Mouse (Mus musculus): ENCODE results near the gene Efcab2. TPM values are rescaled to one million over a fixed set of nuclear protein-coding genes. Genes with fewer than 3 reads are reported as not detected.
A peak's percentile ranks its signal among the peaks of the same experiment; 100 is the strongest.

The Efcab2 gene
- polyA plus RNA-seq, 1 experiment from 2014 or later = 7.7 TPM

DNA sequence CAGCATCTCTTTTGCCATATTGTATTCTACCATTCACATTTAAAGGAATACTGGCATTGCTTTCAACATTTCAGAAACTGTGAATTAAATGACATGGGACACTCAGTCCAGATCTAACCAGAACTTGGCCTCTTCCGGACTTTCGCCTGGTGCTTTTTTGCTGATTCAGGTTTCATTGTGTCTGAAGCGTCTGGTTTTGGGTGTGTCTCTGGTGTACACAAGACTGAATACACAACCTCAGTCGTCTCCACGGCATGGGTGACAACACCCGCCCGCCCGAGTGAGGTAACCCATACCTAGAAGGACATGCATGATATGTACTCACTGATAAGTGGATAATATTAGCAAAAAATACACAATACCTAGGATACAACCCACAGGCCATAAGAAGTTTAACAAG lies 101.1 kb downstream of the Efcab2 start:
- Histone ChIP-seq H3K27ac (replicated peaks; ENCODE audit: low read depth, low read length) (no peak overlapping the region), H3K36me3 (ENCODE audit: control insufficient read depth, insufficient read depth, low read length) (no peaks in the 10 kb centered on the region), H3K4me2 (ENCODE audit: low read length) (no peak overlapping the region), H3K9me3 (ENCODE audit: control insufficient read depth, low read length) (no peaks in the 10 kb centered on the region), H3K4me1 (ENCODE audit: control insufficient read depth, insufficient read depth, low read length) (no peaks in the 10 kb centered on the region), H3K9ac (replicated peaks; ENCODE audit: low read length) (no peak overlapping the region), H3K4me3 (replicated peaks; ENCODE audit: low read depth, low read length) (no peak overlapping the region), H3K27me3 (ENCODE audit: control insufficient read depth, insufficient read depth, low read length) (no peaks in the 10 kb centered on the region)
- no peak for ATAC-seq (ENCODE audit: low FRiP score, low TSS enrichment)
- DNase-seq = no peak
- WGBS = 93% methylated on average over 8 of the region's 8 CpGs

DNA sequence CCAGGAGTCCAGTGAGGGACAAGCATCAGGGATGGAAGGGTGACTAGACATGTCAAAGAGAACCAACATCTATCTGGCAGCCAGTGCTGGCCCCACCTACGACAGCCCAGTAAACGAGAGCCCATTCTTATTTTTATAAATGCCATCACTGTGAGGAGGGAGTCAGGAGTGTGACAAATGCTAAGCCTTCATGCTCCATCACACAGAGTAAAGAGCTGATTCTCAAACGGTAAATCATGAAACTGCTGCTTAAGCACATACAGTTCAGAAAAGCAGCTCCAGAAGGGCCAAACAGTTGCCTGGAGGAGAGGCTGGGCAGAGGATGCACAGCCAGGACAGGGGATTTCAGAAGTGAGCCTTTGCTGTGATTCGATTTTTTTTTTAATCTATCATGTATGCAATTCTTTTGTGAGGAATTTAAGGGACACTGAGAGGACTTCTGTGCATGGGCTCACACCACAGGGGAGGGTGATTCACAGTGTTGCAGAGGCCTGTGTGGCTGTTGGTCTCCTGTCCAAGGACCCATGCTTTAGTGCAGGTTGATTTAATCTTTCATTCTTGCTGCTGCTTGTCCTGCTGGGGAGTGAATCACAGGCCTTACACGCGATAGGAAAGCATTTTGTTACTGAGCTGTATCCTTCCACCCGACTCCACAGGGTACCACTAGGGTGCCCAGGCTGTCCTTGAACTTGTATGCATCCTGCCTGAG lies 106.6 kb downstream of the Efcab2 start:
- WGBS = 24% methylated on average over 7 of the region's 7 CpGs
- H3K27ac ChIP-seq (replicated peaks; ENCODE audit: low read depth, low read length) = peak overlapping the region; percentile 41; the same call in 1 of the 2 replicates
- ATAC-seq (ENCODE audit: low FRiP score, low TSS enrichment) = no peak

DNA sequence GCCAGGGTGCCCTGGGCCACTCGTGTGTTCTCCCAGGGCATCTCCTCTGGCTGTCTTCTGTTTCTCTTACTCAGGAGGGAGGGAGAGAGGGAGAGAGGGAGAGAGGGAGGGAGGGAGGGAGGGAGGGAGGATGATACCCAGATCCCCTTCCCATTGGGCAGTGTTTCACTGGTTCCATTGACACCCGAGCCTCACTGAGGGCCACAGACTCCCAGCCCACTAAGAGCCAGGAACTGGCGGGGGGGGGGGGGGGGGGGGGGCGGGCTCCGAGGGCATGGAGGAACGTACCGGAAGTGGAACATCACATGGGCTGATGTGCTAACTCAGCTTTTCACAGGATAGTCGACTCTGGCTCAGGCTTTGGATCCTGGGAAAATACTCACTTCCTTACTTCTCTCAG lies 108.1 kb downstream of the Efcab2 start:
- WGBS = 54% methylated on average over 3 of the region's 8 CpGs
- Histone ChIP-seq H3K27me3 (ENCODE audit: control insufficient read depth, insufficient read depth, low read length) (no peaks in the 10 kb centered on the region), H3K4me1 (ENCODE audit: control insufficient read depth, insufficient read depth, low read length) (no peaks in the 10 kb centered on the region; the same call in 1 of the 2 replicates), H3K4me3 (replicated peaks; ENCODE audit: low read depth, low read length) (no peak overlapping the region), H3K36me3 (ENCODE audit: control insufficient read depth, insufficient read depth, low read length) (no peaks in the 10 kb centered on the region), H3K27ac (replicated peaks; ENCODE audit: low read depth, low read length) (no peak overlapping the region), H3K9me3 (ENCODE audit: control insufficient read depth, low read length) (no peaks in the 10 kb centered on the region), H3K4me2 (ENCODE audit: low read length) (no peak overlapping the region), H3K9ac (replicated peaks; ENCODE audit: low read length) (no peak overlapping the region)
- ATAC-seq (ENCODE audit: low FRiP score, low TSS enrichment) (no peak), DNase-seq (no peak)

More for the DNA sequence above, 106.6 kb downstream of the Efcab2 start:
- Histone ChIP-seq H3K36me3 (ENCODE audit: control insufficient read depth, insufficient read depth, low read length) (no peaks in the 10 kb centered on the region), H3K9ac (replicated peaks; ENCODE audit: low read length) (no peak overlapping the region), H3K4me2 (ENCODE audit: low read length) (no peak overlapping the region), H3K27me3 (ENCODE audit: control insufficient read depth, insufficient read depth, low read length) (no peaks in the 10 kb centered on the region), H3K4me3 (replicated peaks; ENCODE audit: low read depth, low read length) (no peak overlapping the region), H3K4me1 (ENCODE audit: control insufficient read depth, insufficient read depth, low read length) (no peaks in the 10 kb centered on the region; the same call in 1 of the 2 replicates), H3K9me3 (ENCODE audit: control insufficient read depth, low read length) (no peaks in the 10 kb centered on the region)
- DNase-seq = no peak

DNA sequence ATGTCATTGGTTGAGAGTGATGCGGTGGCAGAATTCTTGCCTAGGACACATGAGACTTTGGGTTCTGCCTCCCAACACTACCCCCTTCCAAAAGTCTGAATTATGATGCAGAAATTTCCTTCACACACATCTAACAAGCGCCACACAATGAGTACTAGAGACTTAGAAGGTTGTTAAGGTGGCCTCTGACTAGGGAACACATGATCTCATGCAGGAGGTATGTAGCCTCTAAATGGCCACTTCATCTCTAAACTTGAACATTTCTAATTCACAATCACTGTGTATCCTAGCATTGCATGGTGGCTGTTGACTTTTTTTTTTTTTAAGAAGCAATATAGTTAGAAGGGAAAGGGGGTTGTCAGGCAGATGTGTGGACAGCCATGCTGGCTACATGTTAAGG lies 110.0 kb downstream of the Efcab2 start:
- no peak for ATAC-seq (ENCODE audit: low FRiP score, low TSS enrichment)

DNA sequence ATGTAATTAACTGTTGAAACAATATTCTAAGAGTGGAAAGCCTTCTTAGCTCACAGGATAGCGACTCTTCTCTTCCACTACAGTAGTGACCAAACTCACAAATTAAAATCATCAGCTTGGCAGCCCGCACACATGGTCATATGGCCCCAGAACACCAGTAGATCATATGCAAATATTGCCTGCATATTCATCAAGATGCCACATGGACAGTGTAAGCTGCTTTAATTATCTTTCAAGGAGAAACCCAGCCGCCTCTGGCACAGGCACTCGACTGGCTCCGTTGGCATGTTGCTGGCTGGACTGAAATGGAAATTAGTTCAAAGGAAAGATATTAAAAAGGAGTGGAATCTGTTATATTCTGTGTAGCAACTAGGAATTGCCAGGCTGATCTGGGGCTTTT lies 116.5 kb downstream of the Efcab2 start:
- ATAC-seq (ENCODE audit: low FRiP score, low TSS enrichment) = peak; percentile 69; the same call in 1 of the 2 replicates
- Histone ChIP-seq H3K27me3 (ENCODE audit: control insufficient read depth, insufficient read depth, low read length) (no peaks in the 10 kb centered on the region), H3K9ac (replicated peaks; ENCODE audit: low read length) (no peak overlapping the region), H3K9me3 (ENCODE audit: control insufficient read depth, low read length) (no peaks in the 10 kb centered on the region), H3K4me1 (ENCODE audit: control insufficient read depth, insufficient read depth, low read length) (no peaks in the 10 kb centered on the region), H3K4me2 (ENCODE audit: low read length) (no peak overlapping the region), H3K4me3 (replicated peaks; ENCODE audit: low read depth, low read length) (no peak overlapping the region), H3K27ac (replicated peaks; ENCODE audit: low read depth, low read length) (0 out of 2 replicates have a peak overlapping the region, but pooled peaks have one; percentile 5), H3K36me3 (ENCODE audit: control insufficient read depth, insufficient read depth, low read length) (no peaks in the 10 kb centered on the region)
- 50% methylated on average over 5 of the region's 5 CpGs for WGBS
- DNase-seq = peak; percentile 62

More for the DNA sequence above, 110.0 kb downstream of the Efcab2 start:
- Histone ChIP-seq H3K4me1 (ENCODE audit: control insufficient read depth, insufficient read depth, low read length) (no peaks in the 10 kb centered on the region; the same call in 1 of the 2 replicates), H3K36me3 (ENCODE audit: control insufficient read depth, insufficient read depth, low read length) (no peaks in the 10 kb centered on the region), H3K27me3 (ENCODE audit: control insufficient read depth, insufficient read depth, low read length) (no peaks in the 10 kb centered on the region), H3K9me3 (ENCODE audit: control insufficient read depth, low read length) (no peaks in the 10 kb centered on the region), H3K9ac (replicated peaks; ENCODE audit: low read length) (no peak overlapping the region), H3K4me2 (ENCODE audit: low read length) (no peak overlapping the region), H3K27ac (replicated peaks; ENCODE audit: low read depth, low read length) (no peak overlapping the region), H3K4me3 (replicated peaks; ENCODE audit: low read depth, low read length) (no peak overlapping the region)
- 90% methylated on average over 2 of the region's 2 CpGs for WGBS
- no peak for DNase-seq

DNA sequence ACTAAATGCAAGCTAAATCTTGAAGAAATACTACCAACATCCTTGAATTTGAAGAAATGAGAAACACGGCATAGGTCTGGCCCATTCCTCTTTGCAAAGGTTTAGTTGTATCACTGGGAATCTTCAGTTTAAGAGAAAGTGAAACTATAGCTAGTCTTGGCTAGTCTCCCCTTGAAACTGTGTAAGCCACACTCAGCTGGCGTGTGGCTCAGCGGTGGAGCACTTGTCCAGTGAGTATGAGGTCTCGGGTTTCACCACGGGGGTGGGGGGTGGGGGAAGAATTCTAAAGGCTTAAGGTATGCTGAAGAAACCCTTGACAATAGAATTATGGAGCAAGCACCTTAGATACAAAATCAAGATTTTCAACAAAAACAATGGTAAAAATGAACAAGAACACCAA lies 117.3 kb downstream of the Efcab2 start:
- 60% methylated on average over 5 of the region's 5 CpGs for WGBS

DNA sequence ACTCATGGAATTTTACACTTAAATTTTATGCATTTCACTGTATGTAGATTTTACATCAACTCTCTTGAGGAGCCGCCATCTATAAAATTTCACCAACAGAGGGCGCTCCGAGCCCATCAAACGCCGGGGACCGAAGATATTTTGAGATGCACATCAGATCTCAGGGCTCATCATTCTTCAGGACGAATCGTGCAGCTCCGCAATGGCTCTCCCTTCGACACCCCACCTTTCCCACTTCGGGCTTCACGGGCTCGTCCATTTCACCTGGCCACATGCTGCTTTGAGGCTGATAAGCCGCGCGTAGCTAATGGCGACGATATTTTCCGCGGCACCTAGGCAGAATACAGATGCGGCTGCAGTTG lies 121.3 kb downstream of the Efcab2 start:
- WGBS = under 1% methylated on average over 21 of the region's 21 CpGs
- ATAC-seq (ENCODE audit: low FRiP score, low TSS enrichment) = peak; percentile 29; the same call in 1 of the 2 replicates
- no peaks in the 10 kb centered on the region for H3K36me3 ChIP-seq (ENCODE audit: control insufficient read depth, insufficient read depth, low read length)

More for the DNA sequence above, 117.3 kb downstream of the Efcab2 start:
- DNase-seq (no peak), ATAC-seq (ENCODE audit: low FRiP score, low TSS enrichment) (no peak)
- Histone ChIP-seq H3K4me1 (ENCODE audit: control insufficient read depth, insufficient read depth, low read length) (0 out of 2 replicates have a peak, but pooled peaks cover 3% of the 10 kb centered on the region), H3K4me3 (replicated peaks; ENCODE audit: low read depth, low read length) (no peak overlapping the region), H3K27me3 (ENCODE audit: control insufficient read depth, insufficient read depth, low read length) (no peaks in the 10 kb centered on the region), H3K9ac (replicated peaks; ENCODE audit: low read length) (no peak overlapping the region), H3K36me3 (ENCODE audit: control insufficient read depth, insufficient read depth, low read length) (no peaks in the 10 kb centered on the region), H3K27ac (replicated peaks; ENCODE audit: low read depth, low read length) (no peak overlapping the region), H3K4me2 (ENCODE audit: low read length) (no peak overlapping the region), H3K9me3 (ENCODE audit: control insufficient read depth, low read length) (no peaks in the 10 kb centered on the region)

DNA sequence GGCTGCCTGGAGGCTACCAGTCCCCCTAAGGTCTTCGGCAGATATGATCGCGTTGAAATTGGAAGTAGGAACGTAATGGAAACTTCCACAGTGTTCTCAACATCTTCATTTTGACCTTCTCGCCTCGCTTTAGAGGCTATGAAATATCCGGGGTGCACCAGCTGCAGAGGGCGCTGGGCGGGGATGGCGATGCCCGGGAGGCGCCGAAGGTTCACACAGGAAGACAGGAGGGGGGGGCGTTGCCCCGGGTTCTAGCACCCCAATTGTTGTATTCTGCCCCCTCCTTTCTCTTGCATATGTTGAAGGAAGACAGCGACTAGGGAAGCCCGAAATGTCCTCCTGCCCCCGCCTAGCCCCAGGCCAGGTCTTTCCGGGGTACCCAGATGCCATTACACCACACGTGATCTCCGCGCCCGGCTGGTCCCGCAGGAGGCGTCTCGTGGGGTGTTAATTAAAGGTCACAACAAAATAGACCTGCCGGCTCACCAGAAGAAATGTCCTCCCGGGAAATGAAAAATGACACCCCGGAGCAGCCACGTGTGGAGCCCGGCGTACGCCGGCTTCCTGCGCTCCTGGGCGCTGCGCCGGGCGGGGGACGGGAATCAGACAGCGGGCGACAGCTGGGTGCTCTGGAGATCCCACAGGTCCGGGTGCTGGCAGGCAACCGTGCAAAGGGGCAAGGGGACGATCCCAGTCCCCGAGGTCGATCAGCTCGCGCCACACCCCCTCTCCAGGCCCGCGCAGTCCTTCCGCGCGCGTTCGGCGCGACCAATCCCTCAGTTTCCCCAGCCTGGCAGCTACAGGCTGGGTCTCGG lies 121.9 kb downstream of the Efcab2 start:
- H3K4me1 ChIP-seq (ENCODE audit: control insufficient read depth, insufficient read depth, low read length) = peaks cover 16% of the 10 kb centered on the region; the same call in 1 of the 2 replicates
- peak overlapping the region; percentile 81 for H3K9ac ChIP-seq (replicated peaks; ENCODE audit: low read length)
- peak overlapping the region; percentile 69 for H3K4me3 ChIP-seq (replicated peaks; ENCODE audit: low read depth, low read length)
- peak overlapping the region; percentile 99 for H3K4me2 ChIP-seq (ENCODE audit: low read length)
- H3K27me3 ChIP-seq (ENCODE audit: control insufficient read depth, insufficient read depth, low read length) = no peaks in the 10 kb centered on the region
- WGBS = under 1% methylated on average over 59 of the region's 59 CpGs
- no peaks in the 10 kb centered on the region for H3K36me3 ChIP-seq (ENCODE audit: control insufficient read depth, insufficient read depth, low read length)
- no peaks in the 10 kb centered on the region for H3K9me3 ChIP-seq (ENCODE audit: control insufficient read depth, low read length)
- DNase-seq = peak; percentile 73
- H3K27ac ChIP-seq (replicated peaks; ENCODE audit: low read depth, low read length) = peak overlapping the region; percentile 92
- ATAC-seq (ENCODE audit: low FRiP score, low TSS enrichment) = peak; percentile 34

More for the DNA sequence above, 121.3 kb downstream of the Efcab2 start:
- peak overlapping the region; percentile 81 for H3K9ac ChIP-seq (replicated peaks; ENCODE audit: low read length)
- H3K9me3 ChIP-seq (ENCODE audit: control insufficient read depth, low read length) = no peaks in the 10 kb centered on the region
- H3K4me1 ChIP-seq (ENCODE audit: control insufficient read depth, insufficient read depth, low read length) = peaks cover 11% of the 10 kb centered on the region; the same call in 1 of the 2 replicates
- H3K4me2 ChIP-seq (ENCODE audit: low read length) = peak overlapping the region; percentile 99
- peak overlapping the region; percentile 92 for H3K27ac ChIP-seq (replicated peaks; ENCODE audit: low read depth, low read length)
- DNase-seq = peak; percentile 96
- H3K27me3 ChIP-seq (ENCODE audit: control insufficient read depth, insufficient read depth, low read length) = no peaks in the 10 kb centered on the region
- H3K4me3 ChIP-seq (replicated peaks; ENCODE audit: low read depth, low read length) = peak overlapping the region; percentile 69

All from midbrain, embryonic 14.5 days (tissue).